Mouse (Mus musculus): Measurements from ENCODE around the gene Rbm34. TPM values are rescaled to one million over a fixed set of nuclear protein-coding genes. Genes with fewer than 3 reads are reported as not detected.

The Rbm34 gene
- total and polyA plus RNA-seq, 3 experiments: 24.8 to 42.7 (median 42.3) TPM

DNA sequence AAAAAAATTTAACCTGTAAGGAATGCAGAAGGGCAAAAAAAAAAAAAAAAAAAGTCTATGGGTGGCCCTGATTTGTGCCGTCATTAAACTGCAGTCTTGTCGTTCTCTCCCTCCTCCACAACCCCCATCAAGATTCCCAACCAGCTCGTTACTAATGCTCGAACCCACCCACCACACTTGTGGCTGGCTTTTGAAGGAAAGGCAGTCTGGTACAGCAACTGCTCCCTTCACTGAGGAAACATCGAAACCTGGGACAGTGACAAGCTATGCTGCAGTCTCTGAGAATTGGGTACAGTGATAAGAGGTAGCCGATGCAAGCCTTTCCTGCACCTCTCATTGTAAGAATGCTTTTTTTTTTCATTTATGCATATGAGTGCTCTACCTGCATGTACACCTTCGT, 24.4 kb downstream of the Rbm34 start:
- H3K36me3 ChIP-seq (replicated peaks in 1 of 2; ENCODE audit: control insufficient read depth in 1 of 2, insufficient read depth in 1 of 2, low read length in 1 of 2): peaks cover 20 to 64% of the 10 kb centered on the region in 2 experiments
- no peaks in the 10 kb centered on the region for H3K9me3 ChIP-seq (replicated peaks; ENCODE audit: low read length)
- H3K4me2 ChIP-seq (ENCODE audit: insufficient read depth, low read depth, poor library complexity, severe bottlenecking): peak overlapping the region; percentile 57; the same call in 1 of the 2 replicates
- H3K27ac ChIP-seq (ENCODE audit: insufficient read depth, low read depth): no peak overlapping the region
- dilution Hi-C loops (cut with MboI; ENCODE audit: extremely low pct_ligation_motif_present, extremely low pct_unique_long_range_greater_than_20kb, low sequenced_read_pairs): no loop called here
- in situ Hi-C loops (cut with MboI; ENCODE audit: low pct_ligation_motif_present, low pct_unique_long_range_greater_than_20kb, low sequenced_read_pairs): no loop called here
- no peak for TF ChIP-seq USF2 (conservative IDR thresholded peaks at IDR 0.05; ENCODE audit: low read depth, low read length)
- no peak for TF ChIP-seq ELF1 (IDR thresholded peaks at IDR 0.05; ENCODE audit: low read depth, low read length)
- H3K27me3 ChIP-seq (replicated peaks): no peaks in the 10 kb centered on the region
- no peak for DNase-seq (ENCODE audit: extremely low read depth)
- peaks cover 39% of the 10 kb centered on the region for H3K79me2 ChIP-seq (replicated peaks; ENCODE audit: control insufficient read depth, extremely low read depth, insufficient read depth, poor library complexity, severe bottlenecking)
- peaks cover 2 to 19% of the 10 kb centered on the region in 2 experiments; a peak in 3 of 4 replicates for H3K4me1 ChIP-seq (ENCODE audit: control insufficient read depth in 1 of 2, insufficient read depth in 2 of 2)
- no peak overlapping the region for H3K4me3 ChIP-seq (replicated peaks in 1 of 3; ENCODE audit: low read depth in 2 of 3, low read length in 2 of 3, poor library complexity in 1 of 3)
- no peak overlapping the region for H3K9ac ChIP-seq (ENCODE audit: insufficient read depth, low read depth)

DNA sequence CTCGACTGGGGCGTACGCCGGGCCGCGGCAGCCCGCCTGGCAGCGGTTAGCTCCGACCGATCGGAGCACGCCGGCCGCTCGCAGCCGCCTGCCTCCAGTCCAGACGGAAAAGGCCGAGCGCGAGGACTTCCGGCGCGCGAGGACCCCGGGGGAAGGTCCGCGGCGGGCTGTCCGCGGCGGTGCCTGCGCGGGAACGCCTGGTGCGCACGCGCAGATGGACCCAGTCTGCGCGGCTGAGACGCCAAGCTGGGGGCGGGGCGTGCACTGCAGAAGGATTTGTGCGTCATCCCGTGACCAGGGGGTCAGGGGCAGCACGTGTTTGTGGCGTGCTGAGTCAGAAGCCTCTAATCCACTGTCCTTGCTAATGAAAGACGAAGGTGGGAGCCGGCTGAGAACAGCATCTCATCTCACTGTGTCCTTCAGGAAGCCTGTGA, 25.1 kb downstream of the Rbm34 start, which contains the start of gene Tomm20:
Gene Tomm20, minus strand, starts transcription at position 115 of the 434 bp plus-strand sequence.
- Histone ChIP-seq H3K27ac (ENCODE audit: insufficient read depth, low read depth) (peak within 1 kb of the TSS; percentile 80), H3K4me2 (ENCODE audit: insufficient read depth, low read depth, poor library complexity, severe bottlenecking) (peak within 1 kb of the TSS; percentile 64), H3K79me2 (replicated peaks; ENCODE audit: control insufficient read depth, extremely low read depth, insufficient read depth, poor library complexity, severe bottlenecking) (peaks cover 46% of the 10 kb centered on the region), H3K9me3 (replicated peaks; ENCODE audit: low read length) (no peaks in the 10 kb centered on the region), H3K27me3 (replicated peaks) (no peaks in the 10 kb centered on the region), H3K9ac (ENCODE audit: insufficient read depth, low read depth) (peak within 1 kb of the TSS; percentile 96), H3K4me1 (ENCODE audit: control insufficient read depth in 1 of 2, insufficient read depth in 2 of 2) (peaks cover 2 to 24% of the 10 kb centered on the region in 2 experiments; a peak in 3 of 4 replicates), H3K4me3 (replicated peaks in 1 of 3; ENCODE audit: low read depth in 2 of 3, low read length in 2 of 3, poor library complexity in 1 of 3) (peak within 1 kb of the TSS; percentile 79 to 91 (median 83)), H3K36me3 (replicated peaks in 1 of 2; ENCODE audit: control insufficient read depth in 1 of 2, insufficient read depth in 1 of 2, low read length in 1 of 2) (peaks cover 15 to 62% of the 10 kb centered on the region in 2 experiments)
- dilution Hi-C loops (cut with MboI; ENCODE audit: extremely low pct_ligation_motif_present, extremely low pct_unique_long_range_greater_than_20kb, low sequenced_read_pairs) (no loop called here), in situ Hi-C loops (cut with MboI; ENCODE audit: low pct_ligation_motif_present, low pct_unique_long_range_greater_than_20kb, low sequenced_read_pairs) (no loop called here)
- DNase-seq (ENCODE audit: extremely low read depth): peak; percentile 95
- TF ChIP-seq POLR2A (IDR thresholded peaks at IDR 0.05; ENCODE audit: low read depth, low read length) (peak; percentile 68), ZC3H11A (IDR thresholded peaks at IDR 0.05; ENCODE audit: low read depth, low read length) (no peak), JUND (conservative IDR thresholded peaks at IDR 0.05; ENCODE audit: low read depth, low read length) (no peak), CTCF (conservative IDR thresholded peaks at IDR 0.05 in 1 of 2, IDR thresholded peaks at IDR 0.05 in 1 of 2; ENCODE audit: low read depth in 2 of 2, low read length in 2 of 2) (no peak), MAX (IDR thresholded peaks at IDR 0.05; ENCODE audit: low read length) (peak; percentile 98), TCF12 (IDR thresholded peaks at IDR 0.05; ENCODE audit: low read depth, low read length) (peak; percentile 86), MXI1 (IDR thresholded peaks at IDR 0.05; ENCODE audit: low read depth, low read length) (peak; percentile 96), USF1 (IDR thresholded peaks at IDR 0.05; ENCODE audit: low read depth, low read length) (peak; percentile 66), POLR2AphosphoS2 (IDR thresholded peaks at IDR 0.05; ENCODE audit: low read depth, low read length) (no peak; the same call in 1 of the 2 replicates), BHLHE40 (IDR thresholded peaks at IDR 0.05; ENCODE audit: low read depth, low read length) (peak; percentile 100), NRF1 (IDR thresholded peaks at IDR 0.05; ENCODE audit: low read depth, low read length) (peak; percentile 92), PAX5 (IDR thresholded peaks at IDR 0.05; ENCODE audit: low read length) (no peak), UBTF (IDR thresholded peaks at IDR 0.05; ENCODE audit: low read depth, low read length) (no peak), CHD2 (IDR thresholded peaks at IDR 0.05; ENCODE audit: low read length) (no peak; the same call in 1 of the 2 replicates), ZNF384 (IDR thresholded peaks at IDR 0.05; ENCODE audit: low read depth, low read length) (no peak), JUN (IDR thresholded peaks at IDR 0.05; ENCODE audit: insufficient read depth, low read depth, low read length) (no peak), EP300 (IDR thresholded peaks at IDR 0.05; ENCODE audit: low read length) (peak; percentile 42; the same call in 1 of the 2 replicates), ELF1 (IDR thresholded peaks at IDR 0.05; ENCODE audit: low read depth, low read length) (peak; percentile 74), NELFE (IDR thresholded peaks at IDR 0.05; ENCODE audit: low read depth, low read length) (peak; percentile 72), CHD1 (IDR thresholded peaks at IDR 0.05; ENCODE audit: low read depth, low read length) (no peak), HCFC1 (IDR thresholded peaks at IDR 0.05; ENCODE audit: low read depth, low read length) (peak; percentile 84), MAFK (IDR thresholded peaks at IDR 0.05; ENCODE audit: insufficient replicate concordance, low read length) (peak; percentile 57; the same call in 1 of the 2 replicates), SMC3 (IDR thresholded peaks at IDR 0.05; ENCODE audit: low read depth, low read length) (no peak), USF2 (conservative IDR thresholded peaks at IDR 0.05; ENCODE audit: low read depth, low read length) (peak; percentile 28; the same call in 1 of the 2 replicates), TBP (conservative IDR thresholded peaks at IDR 0.05; ENCODE audit: low read depth, low read length) (peak; percentile 39; the same call in 1 of the 2 replicates), RCOR1 (conservative IDR thresholded peaks at IDR 0.05; ENCODE audit: low read depth, low read length) (no peak; the same call in 1 of the 2 replicates), ZKSCAN1 (IDR thresholded peaks at IDR 0.05; ENCODE audit: borderline replicate concordance, low read depth, low read length) (no peak), RAD21 (IDR thresholded peaks at IDR 0.05; ENCODE audit: low read depth, low read length) (no peak), GABPA (IDR thresholded peaks at IDR 0.05; ENCODE audit: insufficient replicate concordance, low read depth, low read length) (no peak), SIN3A (IDR thresholded peaks at IDR 0.05; ENCODE audit: low read length) (no peak; the same call in 1 of the 2 replicates), MEF2A (IDR thresholded peaks at IDR 0.05; ENCODE audit: borderline replicate concordance, low read depth, low read length) (peak; percentile 54; the same call in 1 of the 2 replicates), ZMIZ1 (IDR thresholded peaks at IDR 0.05; ENCODE audit: low read depth, low read length) (peak; percentile 74; the same call in 1 of the 2 replicates), IRF4 (IDR thresholded peaks at IDR 0.05; ENCODE audit: low read depth, low read length) (no peak; the same call in 1 of the 2 replicates)

All from CH12.LX (cell line).